Mouse (Mus musculus): ENCODE results near the gene Gm11237. TPM values are rescaled to one million over a fixed set of nuclear protein-coding genes. Genes with fewer than 3 reads are reported as not detected.
"Not testable (repeated sequence)": the region's sequence is repeated elsewhere in the genome, so short reads cannot be mapped to it uniquely, and the experiment has no call there.

The Gm11237 gene
- not detected in 2 replicates for polyA plus RNA-seq (2012; rRNA removed)

GRCm38 (mm10) chr4:73622684-73623083 is at the start of gene Gm11237:
Gm11237 (plus strand) TSS chr4:73622984.
- not testable (repeated sequence) for H3K4me3 ChIP-seq (ENCODE audit: low read depth, low read length); H3K36me3 ChIP-seq (ENCODE audit: control insufficient read depth, insufficient read depth, low read length); H3K27ac ChIP-seq (ENCODE audit: insufficient read depth, low read depth, low read length); H3K4me1 ChIP-seq (ENCODE audit: control insufficient read depth, insufficient read depth, insufficient read length, low read length); H3K27me3 ChIP-seq (ENCODE audit: control insufficient read depth, insufficient read depth, low read length)
- no CpG with 5 or more reads among the region's 3 CpGs for WGBS

GRCm38 (mm10) chr4:73599248-73599647 is 23.5 kb upstream of the Gm11237 start:
- TF ChIP-seq POLR2A (IDR thresholded peaks at IDR 0.05; ENCODE audit: low read depth, low read length), result no peak
- no peak for TF ChIP-seq CTCF (IDR thresholded peaks at IDR 0.05; ENCODE audit: extremely low read depth, insufficient read length, insufficient replicate concordance, low read depth, low read length)
- no peak overlapping the region for H3K4me3 ChIP-seq (ENCODE audit: low read depth, low read length)

GRCm38 (mm10) chr4:73607581-73607980 is 15.2 kb upstream of the Gm11237 start, which contains the start of gene Gm11238:
Gm11238 (plus strand) TSS chr4:73607881.
- not testable (repeated sequence) for H3K27me3 ChIP-seq (ENCODE audit: control insufficient read depth, insufficient read depth, low read length); H3K4me3 ChIP-seq (ENCODE audit: low read depth, low read length); H3K4me1 ChIP-seq (ENCODE audit: control insufficient read depth, insufficient read depth, insufficient read length, low read length); H3K27ac ChIP-seq (ENCODE audit: insufficient read depth, low read depth, low read length); H3K36me3 ChIP-seq (ENCODE audit: control insufficient read depth, insufficient read depth, low read length)
- WGBS, result no CpG with 5 or more reads among the region's 3 CpGs

More at GRCm38 (mm10) chr4:73599248-73599647, 23.5 kb upstream of the Gm11237 start:
- Histone ChIP-seq H3K27ac (ENCODE audit: insufficient read depth, low read depth, low read length) (no peak overlapping the region), H3K4me1 (ENCODE audit: control insufficient read depth, insufficient read depth, insufficient read length, low read length) (no peaks in the 10 kb centered on the region), H3K27me3 (ENCODE audit: control insufficient read depth, insufficient read depth, low read length) (no peaks in the 10 kb centered on the region), H3K36me3 (ENCODE audit: control insufficient read depth, insufficient read depth, low read length) (no peaks in the 10 kb centered on the region)
- WGBS, result 9% methylated on average over 3 of the region's 3 CpGs

DNA sequence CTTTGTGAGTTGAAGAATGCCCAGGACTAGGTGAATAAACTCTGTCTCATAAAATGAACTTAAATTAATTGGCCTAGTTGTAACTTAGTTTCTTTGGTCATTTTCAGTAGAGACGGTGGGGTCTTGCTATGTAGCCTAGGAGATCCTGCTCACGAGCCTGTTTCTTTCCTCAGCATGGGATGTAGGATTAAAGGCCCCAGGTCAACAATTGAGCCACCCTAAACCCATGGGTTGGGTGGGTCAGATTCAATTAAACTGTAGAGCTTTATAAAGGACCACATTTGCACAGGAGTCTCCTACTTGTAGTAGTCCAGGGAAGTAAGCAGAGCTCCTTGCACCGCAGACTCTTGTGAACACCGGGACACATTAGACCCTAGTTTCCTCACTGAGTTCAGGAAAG is 15.0 kb downstream of the Gm11237 start, which contains the start of gene Gm11236:
Gene Gm11236, plus strand, starts transcription at position 301 of the 400 bp plus-strand sequence.
- not testable (repeated sequence) for H3K4me1 ChIP-seq (ENCODE audit: control insufficient read depth, insufficient read depth, insufficient read length, low read length); H3K36me3 ChIP-seq (ENCODE audit: control insufficient read depth, insufficient read depth, low read length); H3K27me3 ChIP-seq (ENCODE audit: control insufficient read depth, insufficient read depth, low read length); H3K4me3 ChIP-seq (ENCODE audit: low read depth, low read length); H3K27ac ChIP-seq (ENCODE audit: insufficient read depth, low read depth, low read length)
- no CpG with 5 or more reads among the region's 4 CpGs for WGBS

DNA sequence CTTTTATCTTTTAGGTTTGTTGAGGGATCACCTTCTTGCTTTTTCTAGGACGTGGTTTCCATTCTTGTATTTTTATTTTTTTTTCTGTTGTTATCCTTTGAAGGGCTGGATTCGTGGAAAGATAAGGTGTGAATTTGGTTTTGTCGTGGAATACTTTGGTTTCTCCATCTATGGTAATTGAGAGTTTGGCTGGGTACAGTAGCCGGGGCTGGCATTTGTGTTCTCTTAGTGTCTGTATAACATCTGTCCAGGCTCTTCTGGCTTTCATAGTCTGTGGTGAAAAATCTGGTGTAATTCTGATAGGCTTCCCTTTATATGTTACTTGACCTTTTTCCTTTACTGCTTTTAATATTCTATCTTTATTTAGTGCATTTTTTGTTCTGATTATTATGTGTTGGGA is 39.1 kb downstream of the Gm11237 start:
- H3K27ac ChIP-seq (ENCODE audit: insufficient read depth, low read depth, low read length); H3K4me3 ChIP-seq (ENCODE audit: low read depth, low read length); H3K27me3 ChIP-seq (ENCODE audit: control insufficient read depth, insufficient read depth, low read length); H3K36me3 ChIP-seq (ENCODE audit: control insufficient read depth, insufficient read depth, low read length); H3K4me1 ChIP-seq (ENCODE audit: control insufficient read depth, insufficient read depth, insufficient read length, low read length): not testable (repeated sequence)
- WGBS, result 80% methylated on average over 4 of the region's 4 CpGs

- not testable (repeated sequence) for H3K36me3 ChIP-seq (ENCODE audit: control insufficient read depth, insufficient read depth, low read length); H3K27ac ChIP-seq (ENCODE audit: insufficient read depth, low read depth, low read length); H3K4me3 ChIP-seq (ENCODE audit: low read depth, low read length); H3K27me3 ChIP-seq (ENCODE audit: control insufficient read depth, insufficient read depth, low read length); H3K4me1 ChIP-seq (ENCODE audit: control insufficient read depth, insufficient read depth, insufficient read length, low read length)
- no CpG with 5 or more reads among the region's 4 CpGs for WGBS
Measured at GRCm38 (mm10) chr4:73668054-73668453, 45.3 kb downstream of the Gm11237 start, which contains the start of gene Gm11239. Gm11239 (plus strand) TSS chr4:73668354.

Other genes with a start within 250 kb of the Gm11237 start
- not detected in 2 replicates for gene Gm11487, start 217.9 kb upstream of the Gm11237 start, polyA plus RNA-seq (2012; rRNA removed)
- gene Gm11238, start 15.1 kb upstream of the Gm11237 start, polyA plus RNA-seq (2012; rRNA removed), result not detected in 2 replicates
- not detected in 2 replicates for gene Gm11236, start 15.1 kb downstream of the Gm11237 start, polyA plus RNA-seq (2012; rRNA removed)
- not detected in 2 replicates for gene Gm11239, start 45.4 kb downstream of the Gm11237 start, polyA plus RNA-seq (2012; rRNA removed)
- not detected in 2 replicates for gene Gm428, start 60.5 kb downstream of the Gm11237 start, polyA plus RNA-seq (2012; rRNA removed)
- gene Rasef, start 168.0 kb downstream of the Gm11237 start, polyA plus RNA-seq (2012; rRNA removed), result 3.9 and 4.3 TPM in 2 replicates

All from small intestine, adult 2 months (tissue).